ENCODE assay signal across 11 mouse cellular contexts in the genomic region with DNA sequence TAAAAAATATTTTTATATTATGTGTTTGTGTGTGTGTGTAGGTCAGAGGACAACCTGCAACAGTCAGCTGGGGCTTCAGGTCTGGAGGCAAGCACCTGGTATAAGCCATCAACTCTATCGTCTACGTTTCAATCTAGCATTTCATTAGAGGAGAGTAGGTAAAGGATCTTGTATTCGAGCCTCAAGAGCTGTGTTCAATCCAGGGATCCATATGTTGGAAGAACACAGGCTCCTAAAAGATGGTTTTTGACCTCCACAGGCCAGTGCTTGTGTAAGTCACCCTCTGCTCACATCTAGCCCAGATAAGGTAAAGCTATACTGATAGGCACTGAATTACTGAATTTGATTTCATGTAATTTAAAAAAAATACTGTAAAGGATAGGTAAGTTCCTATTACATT. TPM values are rescaled to one million over a fixed set of nuclear protein-coding genes. Genes with fewer than 3 reads are reported as not detected.
DNase-seq lines count a peak whose midpoint lies in the region; ATAC-seq lines count a peak whose summit lies in the region.
"Had no signal": no experiment of that assay in that cellular context is flagged by ENCODE, and none has a peak within 500 bp of the region (broad histone marks: within the 10 kb centered on the region; RNA-seq: fewer than 3 reads in every experiment).

No protein-coding gene starts in this region.

- H3K4me2 ChIP-seq in kidney, embryonic 15.5 days, result peak overlapping the region; percentile 87
- H3K4me2 ChIP-seq in embryonic facial prominence, embryonic 11.5 days (ENCODE audit: low read depth, low read length), result peak overlapping the region; percentile 10; the same call in 1 of the 2 replicates
- H3K4me2 ChIP-seq in hindbrain, embryonic 15.5 days, result 0 out of 2 replicates have a peak overlapping the region, but pooled peaks have one; percentile 100
- H3K4me2 ChIP-seq in midbrain, embryonic 13.5 days (replicated peaks), result 0 out of 2 replicates have a peak overlapping the region, but pooled peaks have one; percentile 20

- H3K9ac ChIP-seq in kidney, embryonic 15.5 days, result no peak overlapping the region
- no peak overlapping the region; the same call in 1 of the 2 replicates for H3K9ac ChIP-seq in embryonic facial prominence, embryonic 11.5 days (replicated peaks; ENCODE audit: low read length)
- H3K9ac ChIP-seq in hindbrain, embryonic 15.5 days, result no peak overlapping the region
- H3K9ac ChIP-seq in midbrain, embryonic 13.5 days (replicated peaks), result no peak overlapping the region

- no peak for DNase-seq in kidney, postnatal 25 days
- no peak for DNase-seq in embryonic facial prominence, embryonic 11.5 days (ENCODE audit: low spot score)
- no peak for DNase-seq in frontal cortex, adult 2 months (ENCODE audit: extremely low spot score in 1 of 2, low spot score in 1 of 2)
- no peak for DNase-seq in ovary, postnatal 10 days (ENCODE audit: low spot score)
- DNase-seq: cerebellum, adult 8-10 months; heart, adult 11 months; lung, postnatal 10 days had no signal

- peak overlapping the region; percentile 99 for H3K27ac ChIP-seq in kidney, embryonic 15.5 days
- H3K27ac ChIP-seq in embryonic facial prominence, embryonic 11.5 days (replicated peaks; ENCODE audit: low read depth, low read length), result peak overlapping the region; percentile 72; the same call in 1 of the 2 replicates
- 0 out of 2 replicates have a peak overlapping the region, but pooled peaks have one; percentile 11 for H3K27ac ChIP-seq in hindbrain, embryonic 15.5 days (replicated peaks)
- H3K27ac ChIP-seq in midbrain, embryonic 13.5 days, result no peak overlapping the region; the same call in 1 of the 2 replicates

- ATAC-seq in kidney, embryonic 15.5 days (replicated peaks; ENCODE audit: low FRiP score), result no peak
- no peak for ATAC-seq in embryonic facial prominence, embryonic 11.5 days (replicated peaks; ENCODE audit: insufficient number of reproducible peaks, low FRiP score, low TSS enrichment, low read depth)
- no peak for ATAC-seq in hindbrain, embryonic 15.5 days (ENCODE audit: low FRiP score, low read depth)
- ATAC-seq in midbrain, embryonic 13.5 days, result no peak

- peaks cover 20% of the 10 kb centered on the region for H3K4me1 ChIP-seq in kidney, embryonic 15.5 days
- no peaks in the 10 kb centered on the region for H3K4me1 ChIP-seq in embryonic facial prominence, embryonic 11.5 days (ENCODE audit: control insufficient read depth, insufficient read depth, low read length)
- H3K4me1 ChIP-seq in hindbrain, embryonic 15.5 days (replicated peaks), result peaks cover 32% of the 10 kb centered on the region
- peaks cover 29% of the 10 kb centered on the region for H3K4me1 ChIP-seq in midbrain, embryonic 13.5 days (replicated peaks)

- no peaks in the 10 kb centered on the region for H3K36me3 ChIP-seq in kidney, embryonic 15.5 days
- no peaks in the 10 kb centered on the region for H3K36me3 ChIP-seq in embryonic facial prominence, embryonic 11.5 days (replicated peaks; ENCODE audit: control insufficient read depth, insufficient read depth, low read depth, low read length)
- no peaks in the 10 kb centered on the region for H3K36me3 ChIP-seq in hindbrain, embryonic 15.5 days
- H3K36me3 ChIP-seq in midbrain, embryonic 13.5 days, result no peaks in the 10 kb centered on the region

- WGBS in kidney, embryonic 15.5 days, result 61% methylated on average over 3 of the region's 3 CpGs
- 75% methylated on average over 3 of the region's 3 CpGs for WGBS in embryonic facial prominence, embryonic 11.5 days
- 75% methylated on average over 3 of the region's 3 CpGs for WGBS in hindbrain, embryonic 15.5 days
- WGBS in midbrain, embryonic 13.5 days, result 77% methylated on average over 3 of the region's 3 CpGs

- no peaks in the 10 kb centered on the region for H3K9me3 ChIP-seq in kidney, embryonic 15.5 days (replicated peaks)
- no peaks in the 10 kb centered on the region for H3K9me3 ChIP-seq in embryonic facial prominence, embryonic 11.5 days (replicated peaks; ENCODE audit: control insufficient read depth, low read length)
- no peaks in the 10 kb centered on the region for H3K9me3 ChIP-seq in hindbrain, embryonic 15.5 days
- H3K9me3 ChIP-seq in midbrain, embryonic 13.5 days, result no peaks in the 10 kb centered on the region

- H3K4me3 ChIP-seq in kidney, embryonic 15.5 days (replicated peaks), result no peak overlapping the region
- H3K4me3 ChIP-seq in embryonic facial prominence, embryonic 11.5 days (ENCODE audit: low read depth, low read length), result no peak overlapping the region
- no peak overlapping the region for H3K4me3 ChIP-seq in hindbrain, embryonic 15.5 days
- no peak overlapping the region for H3K4me3 ChIP-seq in midbrain, embryonic 13.5 days (replicated peaks)

- no peaks in the 10 kb centered on the region for H3K27me3 ChIP-seq in kidney, embryonic 15.5 days
- H3K27me3 ChIP-seq in embryonic facial prominence, embryonic 11.5 days (ENCODE audit: control insufficient read depth, insufficient read depth, low read length), result no peaks in the 10 kb centered on the region
- H3K27me3 ChIP-seq in hindbrain, embryonic 15.5 days, result no peaks in the 10 kb centered on the region
- no peaks in the 10 kb centered on the region for H3K27me3 ChIP-seq in midbrain, embryonic 13.5 days
- H3K27me3 ChIP-seq: Patski had no signal

RNA-seq across cellular contexts. Expression of a gene that starts 3.8 kb away (rescaled TPM):
- polyA plus RNA-seq in kidney, embryonic 15.5 days (2015; fragmentation: Nextera tagmentation; extraction: Ambion mirVana), result 0.66 and 0.67 TPM in 2 replicates
- polyA plus RNA-seq in embryonic facial prominence, embryonic 11.5 days (2014; fragmentation: Nextera tagmentation; extraction: Ambion mirVana), result 0.53 and 0.71 TPM in 2 replicates
- polyA plus RNA-seq in hindbrain, embryonic 15.5 days (2015; fragmentation: Nextera tagmentation; extraction: Ambion mirVana), result 0.10 and 0.12 TPM in 2 replicates
- polyA plus RNA-seq in midbrain, embryonic 13.5 days (2015; fragmentation: Nextera tagmentation; extraction: Ambion mirVana), result 0.23 and 0.24 TPM in 2 replicates
- 0.14 and 0.19 TPM in 2 replicates for polyA plus RNA-seq in frontal cortex, adult 2 months (2012; rRNA removed)

RNA-seq across cellular contexts. Expression of a gene that starts 5.3 kb away (rescaled TPM):
- 6.5 and 6.7 TPM in 2 replicates for polyA plus RNA-seq in kidney, embryonic 15.5 days (2015; fragmentation: Nextera tagmentation; extraction: Ambion mirVana)
- 9.0 and 12.1 TPM in 2 replicates for polyA plus RNA-seq in embryonic facial prominence, embryonic 11.5 days (2014; fragmentation: Nextera tagmentation; extraction: Ambion mirVana)
- polyA plus RNA-seq in hindbrain, embryonic 15.5 days (2015; fragmentation: Nextera tagmentation; extraction: Ambion mirVana), result 1.5 and 2.0 TPM in 2 replicates
- polyA plus RNA-seq in midbrain, embryonic 13.5 days (2015; fragmentation: Nextera tagmentation; extraction: Ambion mirVana), result 3.1 and 4.7 TPM in 2 replicates
- 2.2 and 3.3 TPM in 2 replicates for polyA plus RNA-seq in frontal cortex, adult 2 months (2012; rRNA removed)

RNA-seq across cellular contexts. Expression of a gene that starts 5.5 kb away (rescaled TPM):
- 0.96 and 1.3 TPM in 2 replicates for polyA plus RNA-seq in kidney, embryonic 15.5 days (2015; fragmentation: Nextera tagmentation; extraction: Ambion mirVana)
- polyA plus RNA-seq in embryonic facial prominence, embryonic 11.5 days (2014; fragmentation: Nextera tagmentation; extraction: Ambion mirVana), result 1.3 TPM in 1 of 2 replicates, not detected in the other
- not detected in 2 replicates for polyA plus RNA-seq in hindbrain, embryonic 15.5 days (2015; fragmentation: Nextera tagmentation; extraction: Ambion mirVana)
- polyA plus RNA-seq in midbrain, embryonic 13.5 days (2015; fragmentation: Nextera tagmentation; extraction: Ambion mirVana), result not detected in 2 replicates
- polyA plus RNA-seq in frontal cortex, adult 2 months (2012; rRNA removed), result 2.8 and 3.7 TPM in 2 replicates
- polyA plus RNA-seq: Patski had no signal

RNA-seq across cellular contexts. Expression of a gene that starts 13.1 kb away (rescaled TPM):
- polyA plus RNA-seq in kidney, embryonic 15.5 days (2015; fragmentation: Nextera tagmentation; extraction: Ambion mirVana), result 0.86 and 1.3 TPM in 2 replicates
- polyA plus RNA-seq in embryonic facial prominence, embryonic 11.5 days (2014; fragmentation: Nextera tagmentation; extraction: Ambion mirVana), result 1.2 and 1.5 TPM in 2 replicates
- 0.21 and 0.62 TPM in 2 replicates for polyA plus RNA-seq in hindbrain, embryonic 15.5 days (2015; fragmentation: Nextera tagmentation; extraction: Ambion mirVana)
- 0.75 and 0.84 TPM in 2 replicates for polyA plus RNA-seq in midbrain, embryonic 13.5 days (2015; fragmentation: Nextera tagmentation; extraction: Ambion mirVana)
- polyA plus RNA-seq in frontal cortex, adult 2 months (2012; rRNA removed), result 0.22 and 0.59 TPM in 2 replicates

RNA-seq across cellular contexts. Expression of a gene that starts 13.7 kb away (rescaled TPM):
- 0.91 and 1.1 TPM in 2 replicates for polyA plus RNA-seq in kidney, embryonic 15.5 days (2015; fragmentation: Nextera tagmentation; extraction: Ambion mirVana)
- 0.67 and 1.3 TPM in 2 replicates for polyA plus RNA-seq in embryonic facial prominence, embryonic 11.5 days (2014; fragmentation: Nextera tagmentation; extraction: Ambion mirVana)
- polyA plus RNA-seq in hindbrain, embryonic 15.5 days (2015; fragmentation: Nextera tagmentation; extraction: Ambion mirVana), result 0.17 and 0.19 TPM in 2 replicates
- polyA plus RNA-seq in midbrain, embryonic 13.5 days (2015; fragmentation: Nextera tagmentation; extraction: Ambion mirVana), result 0.31 and 0.35 TPM in 2 replicates
- 0.15 and 0.44 TPM in 2 replicates for polyA plus RNA-seq in frontal cortex, adult 2 months (2012; rRNA removed)

Comparison
In these comparisons a context has a peak if more than half of its experiments do, and no peak if none do; other contexts are left out.
1. H3K4me2 ChIP-seq: peak in every context shown above with its lines; median percentile 100 in hindbrain, embryonic 15.5 days; 87 in kidney, embryonic 15.5 days; 20 in midbrain, embryonic 13.5 days; 10 in embryonic facial prominence, embryonic 11.5 days.